Mouse (Mus musculus): ENCODE results near the gene Faah.

DNA sequence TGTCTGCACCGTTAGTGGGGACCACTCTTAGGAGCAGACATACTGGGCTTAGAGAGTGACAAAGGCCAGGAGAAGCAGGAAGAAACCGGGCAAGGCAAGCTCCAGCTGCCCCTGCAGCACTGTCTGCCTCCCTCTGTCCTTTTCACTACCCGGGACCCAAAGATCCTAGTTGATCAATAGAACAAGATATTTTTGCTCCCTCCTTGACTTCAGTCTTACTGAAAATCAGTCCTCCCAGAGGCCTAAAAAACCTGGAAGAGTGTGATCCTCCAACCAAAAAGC lies 62.3 kb downstream of the Faah start:
- TF ChIP-seq CTCF (IDR thresholded peaks at IDR 0.05; ENCODE audit: borderline replicate concordance, extremely low read depth, insufficient read depth, insufficient read length) (no peak), POLR2A (IDR thresholded peaks at IDR 0.05; ENCODE audit: borderline replicate concordance, extremely low read depth, insufficient read depth, insufficient read length, poor library complexity, severe bottlenecking) (no peak)
